7 mouse cellular contexts compared by ENCODE assay signal in the genomic region with DNA sequence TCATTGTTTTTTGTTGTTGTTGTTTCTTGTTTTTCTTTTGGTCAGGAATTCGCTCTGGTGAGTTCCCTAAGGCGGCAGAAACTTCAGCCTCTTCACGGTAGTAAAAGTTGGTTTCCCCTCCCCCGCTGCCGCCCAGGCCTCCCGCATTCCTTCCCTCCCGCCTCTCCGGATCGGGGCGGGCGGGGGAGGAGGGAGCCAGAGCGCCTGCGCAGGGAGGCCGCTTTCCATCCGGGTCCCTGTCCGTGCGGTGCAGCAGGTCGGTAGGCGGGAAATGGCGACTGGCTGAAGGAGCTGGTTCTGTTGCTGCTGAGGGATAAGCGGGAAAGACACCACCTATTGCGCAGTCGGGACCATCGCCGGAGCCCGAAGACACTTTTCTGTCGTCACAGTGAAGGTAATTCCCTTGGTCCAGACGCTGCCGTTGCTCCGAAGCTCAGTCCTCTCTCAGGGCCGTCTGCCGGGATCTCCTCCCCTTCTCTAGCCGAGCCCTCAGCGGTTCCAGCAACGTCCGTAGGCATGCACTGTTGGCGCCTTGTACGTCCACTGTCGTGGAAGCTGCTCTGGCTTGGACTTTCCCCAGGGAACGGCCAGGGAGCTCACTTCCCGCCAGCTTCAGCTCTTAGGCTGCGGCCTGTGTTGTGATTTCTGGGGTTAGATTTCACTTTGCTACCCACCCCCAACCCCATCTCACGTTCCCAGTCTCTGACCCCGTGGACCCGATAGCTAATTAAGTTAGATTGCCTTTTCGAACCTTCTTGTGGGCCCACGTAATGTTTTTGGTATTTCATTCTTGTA. TPM values are rescaled to one million over a fixed set of nuclear protein-coding genes. Genes with fewer than 3 reads are reported as not detected.
A peak's percentile ranks its signal among the peaks of the same experiment; 100 is the strongest.
DNase-seq lines count a peak whose midpoint lies in the region; ATAC-seq lines count a peak whose summit lies in the region.

No protein-coding gene starts in this region.

- H3K4me3 ChIP-seq in embryonic facial prominence, embryonic 10.5 days, result peak overlapping the region; percentile 92
- peak overlapping the region; percentile 95 for H3K4me3 ChIP-seq in limb, embryonic 11.5 days (ENCODE audit: low read depth, low read length)
- H3K4me3 ChIP-seq in midbrain, embryonic 14.5 days (replicated peaks; ENCODE audit: low read depth, low read length), result peak overlapping the region; percentile 84

- under 1% methylated on average over 47 of the region's 47 CpGs for WGBS in embryonic facial prominence, embryonic 10.5 days
- under 1% methylated on average over 47 of the region's 47 CpGs for WGBS in limb, embryonic 11.5 days
- under 1% methylated on average over 46 of the region's 47 CpGs for WGBS in midbrain, embryonic 14.5 days

- H3K9ac ChIP-seq in limb, embryonic 11.5 days (ENCODE audit: low read length), result peak overlapping the region; percentile 94
- peak overlapping the region; percentile 89 for H3K9ac ChIP-seq in midbrain, embryonic 14.5 days (replicated peaks; ENCODE audit: low read length)

- H3K4me1 ChIP-seq in embryonic facial prominence, embryonic 10.5 days, result peaks cover 22% of the 10 kb centered on the region
- peaks cover 5% of the 10 kb centered on the region; the same call in 1 of the 2 replicates for H3K4me1 ChIP-seq in limb, embryonic 11.5 days (ENCODE audit: control insufficient read depth, insufficient read depth, low read length)
- H3K4me1 ChIP-seq in midbrain, embryonic 14.5 days (ENCODE audit: control insufficient read depth, insufficient read depth, low read length), result peaks cover 22% of the 10 kb centered on the region

- no peaks in the 10 kb centered on the region for H3K9me3 ChIP-seq in embryonic facial prominence, embryonic 10.5 days
- no peaks in the 10 kb centered on the region for H3K9me3 ChIP-seq in limb, embryonic 11.5 days (ENCODE audit: control insufficient read depth, low read length)
- no peaks in the 10 kb centered on the region for H3K9me3 ChIP-seq in midbrain, embryonic 14.5 days (ENCODE audit: control insufficient read depth, low read length)

- peak overlapping the region; percentile 84 for H3K4me2 ChIP-seq in limb, embryonic 11.5 days (ENCODE audit: low read depth, severe bottlenecking)
- peak overlapping the region; percentile 59 for H3K4me2 ChIP-seq in midbrain, embryonic 14.5 days (ENCODE audit: low read length)

- peak; percentile 95 for ATAC-seq in limb, embryonic 11.5 days (ENCODE audit: insufficient number of reproducible peaks, low FRiP score, low TSS enrichment, low read depth)
- ATAC-seq in midbrain, embryonic 14.5 days (ENCODE audit: low FRiP score, low TSS enrichment), result peak; percentile 96

- peak overlapping the region; percentile 97 for H3K27ac ChIP-seq in embryonic facial prominence, embryonic 10.5 days (replicated peaks)
- H3K27ac ChIP-seq in limb, embryonic 11.5 days (replicated peaks; ENCODE audit: low read depth, low read length), result peak overlapping the region; percentile 94
- peak overlapping the region; percentile 90 for H3K27ac ChIP-seq in midbrain, embryonic 14.5 days (replicated peaks; ENCODE audit: low read depth, low read length)

- no peaks in the 10 kb centered on the region for H3K27me3 ChIP-seq in embryonic facial prominence, embryonic 10.5 days (replicated peaks; ENCODE audit: low read depth, poor library complexity, severe bottlenecking)
- no peaks in the 10 kb centered on the region for H3K27me3 ChIP-seq in limb, embryonic 11.5 days (ENCODE audit: control insufficient read depth, insufficient read depth, low read length)
- no peaks in the 10 kb centered on the region for H3K27me3 ChIP-seq in midbrain, embryonic 14.5 days (ENCODE audit: control insufficient read depth, insufficient read depth, low read length)

- H3K36me3 ChIP-seq in embryonic facial prominence, embryonic 10.5 days (replicated peaks), result peaks cover 21% of the 10 kb centered on the region
- no peaks in the 10 kb centered on the region; the same call in 1 of the 2 replicates for H3K36me3 ChIP-seq in limb, embryonic 11.5 days (ENCODE audit: control insufficient read depth, insufficient read depth, low read length)
- no peaks in the 10 kb centered on the region for H3K36me3 ChIP-seq in midbrain, embryonic 14.5 days (ENCODE audit: control insufficient read depth, insufficient read depth, low read length)

- DNase-seq in adrenal gland, postnatal 10 days, result peak; percentile 99
- DNase-seq in embryonic facial prominence, embryonic 10.5 days (ENCODE audit: low spot score), result peak; percentile 97
- peak; percentile 100 for DNase-seq in heart, adult 11 months
- peak; percentile 96 for DNase-seq in kidney, adult 18-20 months
- DNase-seq in limb, embryonic 11.5 days (ENCODE audit: low spot score), result peak; percentile 97
- DNase-seq in midbrain, embryonic 14.5 days, result peak; percentile 97
- DNase-seq in spleen, adult 18-20 months, result peak; percentile 86 to 91

RNA-seq across cellular contexts. Expression of a gene that starts 0.5 kb away (rescaled TPM):
- not detected for total RNA-seq in adrenal gland, postnatal 10 days (2021)
- 0.29 and 0.40 TPM in 2 replicates for polyA plus RNA-seq in embryonic facial prominence, embryonic 10.5 days (2016; fragmentation: Nextera tagmentation; extraction: Ambion mirVana)
- polyA plus RNA-seq in limb, embryonic 11.5 days (2014; fragmentation: Nextera tagmentation; extraction: Ambion mirVana), result 0.21 and 0.35 TPM in 2 replicates
- polyA plus RNA-seq in midbrain, embryonic 14.5 days (2014; fragmentation: Nextera tagmentation; extraction: Ambion mirVana), result 0.63 and 0.89 TPM in 2 replicates

RNA-seq across cellular contexts. Expression of a gene that starts 0.6 kb away (rescaled TPM):
- total RNA-seq in adrenal gland, postnatal 10 days (2021), result 10 to 100 TPM; 29.4 to 36.7 TPM
- 58.4 and 63.5 TPM in 2 replicates for polyA plus RNA-seq in embryonic facial prominence, embryonic 10.5 days (2016; fragmentation: Nextera tagmentation; extraction: Ambion mirVana)
- 63.1 and 68.8 TPM in 2 replicates for polyA plus RNA-seq in limb, embryonic 11.5 days (2014; fragmentation: Nextera tagmentation; extraction: Ambion mirVana)
- 34.1 and 41.1 TPM in 2 replicates for polyA plus RNA-seq in midbrain, embryonic 14.5 days (2014; fragmentation: Nextera tagmentation; extraction: Ambion mirVana)

Comparison
In these comparisons a context has a peak if more than half of its experiments do, and no peak if none do; other contexts are left out.
1. Peak in every context shown above with its lines: DNase-seq, ATAC-seq, H3K4me3 ChIP-seq and H3K27ac ChIP-seq.